Mouse (Mus musculus) midbrain, embryonic 12.5 days (tissue): ENCODE measurements at regions not wholly inside any gene's neighbourhood (a gene's known extent, or its start where the extent isn't known, plus 50 kb on each side); places are given as distances from the start of the nearest gene placed in this dataset.

ENCODE experiments used
- ATAC-seq: fragments of 200-750 bp; cut with Nextera tagmentation; 2 replicates; pipeline ENCODE4 v1.8.0; 2017; ENCODE audit warnings: low read depth, moderate TSS enrichment, moderate library complexity; ENCODE audit not compliant: low FRiP score
- H3K27ac ChIP-seq: fragments of 300-500 bp; sonication (generic); replicated peaks from 2 replicates; pipeline ENCODE4 v1.5.1; 2016; ENCODE audit warnings: mild to moderate bottlenecking
- H3K27me3 ChIP-seq: fragments of 300-500 bp; sonication (generic); 2 replicates; pipeline ENCODE4 v1.6.1; 2016; ENCODE audit warnings: mild to moderate bottlenecking
- H3K36me3 ChIP-seq: fragments of 300-500 bp; sonication (generic); 2 replicates; pipeline ENCODE4 v1.6.1; 2016
- H3K4me1 ChIP-seq: fragments of 300-500 bp; sonication (generic); 2 replicates; pipeline ENCODE4 v1.6.1; 2016
- H3K4me2 ChIP-seq: fragments of 300-500 bp; sonication (generic); replicated peaks from 2 replicates; pipeline ENCODE4 v1.6.1; 2016; ENCODE audit warnings: mild to moderate bottlenecking, moderate library complexity
- H3K4me3 ChIP-seq: fragments of 300-500 bp; sonication (generic); 2 replicates; pipeline ENCODE4 v1.5.1; 2016; ENCODE audit warnings: mild to moderate bottlenecking
- H3K9ac ChIP-seq: fragments of 300-500 bp; sonication (generic); replicated peaks from 2 replicates; pipeline ENCODE4 v1.6.1; 2016; ENCODE audit warnings: mild to moderate bottlenecking, moderate library complexity
- H3K9me3 ChIP-seq: fragments of 300-500 bp; sonication (generic); 2 replicates; pipeline ENCODE4 v1.6.1; 2016; ENCODE audit warnings: mild to moderate bottlenecking
- WGBS: fragments of 180-500 bp; shearing (Covaris S2); methylation state at CpG from one replicate; pipeline ENCODE4 v1.1.7; 2016; 5-methylcytosine and 5-hydroxymethylcytosine counted together

DNA sequence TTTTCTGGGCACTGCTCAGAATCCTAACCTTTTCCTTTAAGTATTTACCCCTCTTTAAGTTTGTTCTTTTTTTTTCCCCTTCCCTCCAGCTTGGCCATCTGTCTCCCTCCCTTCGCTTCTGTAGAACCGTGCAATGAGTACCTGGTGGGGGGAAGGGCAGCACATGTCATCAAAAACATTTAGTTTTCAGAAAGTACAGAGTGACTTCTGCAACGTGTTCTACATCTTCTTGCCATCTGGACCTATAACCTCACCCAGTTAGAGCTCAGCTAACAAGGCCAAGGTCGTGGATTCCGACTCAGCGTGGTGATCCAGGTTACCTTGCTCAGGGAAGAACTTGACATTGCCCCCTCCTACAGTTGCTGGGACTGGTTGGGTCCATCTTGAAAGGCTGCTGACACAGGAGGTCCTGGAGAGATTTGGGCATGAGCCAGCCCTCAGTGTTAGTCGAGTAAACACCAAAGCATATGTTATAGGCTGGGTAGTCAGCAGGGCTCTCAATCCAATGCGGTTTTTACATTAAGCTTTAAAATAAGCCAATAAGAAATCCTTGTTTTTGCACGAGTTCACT lies 1075.0 kb downstream of the Synb start:
- H3K4me2 ChIP-seq = no peak overlapping the region
- H3K27ac ChIP-seq = no peak overlapping the region
- no peak overlapping the region for H3K9ac ChIP-seq
- H3K36me3 ChIP-seq = no peaks in the 10 kb centered on the region
- H3K4me3 ChIP-seq = no peak overlapping the region
- H3K4me1 ChIP-seq = no peaks in the 10 kb centered on the region
- H3K27me3 ChIP-seq = no peaks in the 10 kb centered on the region
- H3K9me3 ChIP-seq = no peaks in the 10 kb centered on the region
- ATAC-seq = no peak
- WGBS = 82% methylated on average over 9 of the region's 9 CpGs

DNA sequence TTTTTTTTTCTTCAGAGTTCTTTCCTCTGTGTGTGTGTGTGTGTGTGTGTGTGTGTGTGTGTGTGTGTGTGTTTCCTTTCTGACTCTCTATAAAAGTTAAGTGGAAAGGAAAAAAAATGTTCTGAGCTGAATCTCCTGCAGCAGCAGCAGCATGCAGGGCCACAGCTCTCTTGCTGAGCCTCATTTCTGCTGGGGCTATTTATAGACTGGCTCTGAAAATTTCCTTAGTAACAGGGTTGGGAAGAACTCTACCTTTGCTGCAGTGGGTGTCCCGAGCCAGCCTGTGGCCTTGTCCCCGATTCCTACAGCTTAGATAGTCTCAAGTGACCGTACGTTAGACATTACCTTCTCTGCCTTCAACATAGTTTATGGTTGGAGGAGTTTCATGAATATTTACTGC lies 1075.6 kb downstream of the Synb start:
- no peak overlapping the region for H3K9ac ChIP-seq
- H3K27ac ChIP-seq = no peak overlapping the region
- H3K4me1 ChIP-seq = no peaks in the 10 kb centered on the region
- H3K4me3 ChIP-seq = no peak overlapping the region
- H3K9me3 ChIP-seq = no peaks in the 10 kb centered on the region
- ATAC-seq = no peak
- H3K36me3 ChIP-seq = no peaks in the 10 kb centered on the region
- H3K4me2 ChIP-seq = no peak overlapping the region
- WGBS = 77% methylated on average over 4 of the region's 4 CpGs
- no peaks in the 10 kb centered on the region for H3K27me3 ChIP-seq

DNA sequence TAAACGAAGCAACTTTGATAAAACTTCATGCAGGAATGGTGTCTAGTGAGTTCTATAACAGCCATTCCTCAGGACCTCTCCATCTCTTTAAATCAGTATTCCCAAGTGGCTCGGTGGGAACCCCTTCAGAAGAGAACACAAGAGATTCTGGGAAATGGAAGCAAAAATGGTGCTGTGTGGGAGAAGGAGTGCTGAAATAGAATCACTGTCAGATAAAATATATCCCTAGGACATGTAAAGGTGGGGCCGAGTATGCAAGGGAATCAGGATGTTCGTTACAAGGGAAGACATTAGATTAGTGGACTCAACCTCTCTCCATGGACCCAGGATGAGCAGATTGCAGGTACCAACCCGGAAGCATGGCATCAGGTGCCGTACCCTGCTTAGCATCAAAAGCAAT lies 1076.1 kb downstream of the Synb start:
- Histone ChIP-seq H3K9me3 (no peaks in the 10 kb centered on the region), H3K4me3 (no peak overlapping the region), H3K9ac (no peak overlapping the region), H3K36me3 (no peaks in the 10 kb centered on the region), H3K27me3 (no peaks in the 10 kb centered on the region), H3K27ac (no peak overlapping the region), H3K4me1 (no peaks in the 10 kb centered on the region), H3K4me2 (no peak overlapping the region)
- WGBS = 81% methylated on average over 6 of the region's 6 CpGs
- no peak for ATAC-seq

DNA sequence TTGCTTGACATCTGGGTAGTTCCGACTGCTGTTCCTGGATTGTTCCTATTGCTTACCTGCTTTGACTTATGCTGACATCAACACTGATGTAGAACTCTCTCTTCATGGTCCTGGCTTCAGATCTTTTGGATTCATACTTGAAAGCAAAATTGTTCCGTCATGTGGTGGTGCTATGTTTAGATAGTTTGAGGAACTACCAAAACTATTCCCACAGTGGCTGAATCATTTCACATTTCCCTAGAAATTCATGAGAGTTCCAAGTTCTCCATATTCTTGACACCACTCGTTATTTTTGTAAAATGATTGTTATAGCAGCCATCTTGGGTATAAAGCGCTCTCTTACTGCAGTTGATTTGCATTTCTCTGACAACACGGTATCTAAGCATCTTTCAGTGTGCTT lies 1080.2 kb downstream of the Synb start:
- H3K4me1 ChIP-seq = no peaks in the 10 kb centered on the region
- no peak overlapping the region for H3K4me2 ChIP-seq
- H3K27ac ChIP-seq = no peak overlapping the region
- H3K27me3 ChIP-seq = no peaks in the 10 kb centered on the region
- no peaks in the 10 kb centered on the region for H3K36me3 ChIP-seq
- no peak overlapping the region for H3K4me3 ChIP-seq
- no peaks in the 10 kb centered on the region for H3K9me3 ChIP-seq
- 93% methylated on average over 5 of the region's 5 CpGs for WGBS
- H3K9ac ChIP-seq = no peak overlapping the region
- no peak for ATAC-seq

DNA sequence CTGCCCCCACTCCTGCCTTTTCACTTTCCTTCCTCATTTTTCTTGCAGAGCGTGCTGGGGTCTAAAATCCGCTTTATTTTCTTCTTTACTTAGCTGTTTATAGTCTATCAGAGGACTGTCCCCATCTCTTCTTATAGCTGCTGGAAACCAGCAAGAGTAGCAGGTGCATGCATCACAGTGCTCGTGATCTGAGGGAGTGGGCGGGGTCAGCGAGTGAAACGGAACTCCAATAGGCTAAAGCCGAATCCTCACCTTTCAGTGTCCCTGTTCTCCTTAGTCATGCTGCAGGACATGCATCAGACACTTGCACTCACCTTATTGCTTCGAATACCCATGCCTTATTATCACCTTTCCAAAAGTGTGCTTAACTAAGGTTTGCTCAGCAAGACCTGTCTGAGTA lies 1095.3 kb downstream of the Synb start:
- Histone ChIP-seq H3K4me1 (peaks cover 19% of the 10 kb centered on the region), H3K9ac (no peak overlapping the region), H3K9me3 (no peaks in the 10 kb centered on the region), H3K36me3 (no peaks in the 10 kb centered on the region), H3K27ac (no peak overlapping the region; the same call in none of the 2 replicates), H3K4me3 (no peak overlapping the region), H3K4me2 (peak overlapping the region; percentile 24), H3K27me3 (no peaks in the 10 kb centered on the region)
- WGBS = 5% methylated on average over 8 of the region's 8 CpGs
- ATAC-seq = peak; percentile 21; the same call in 1 of the 2 replicates

DNA sequence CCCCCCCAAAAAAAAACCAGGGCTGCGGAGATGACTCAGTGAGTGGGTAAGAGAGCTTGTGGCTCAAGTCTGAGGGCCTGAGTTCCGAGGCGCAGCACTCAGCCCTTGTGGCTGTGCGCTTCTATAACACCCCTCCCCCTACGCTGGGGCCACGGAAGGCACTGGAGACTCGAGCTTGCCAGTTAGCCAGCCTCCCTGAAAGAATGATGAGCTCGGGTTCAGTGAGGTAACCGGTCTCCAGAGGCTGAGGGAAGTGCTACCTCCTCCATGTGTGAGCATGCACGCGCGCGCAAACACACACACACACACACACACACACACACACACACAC lies 1096.7 kb downstream of the Synb start:
- H3K4me2 ChIP-seq = peak overlapping the region; percentile 18; the same call in 1 of the 2 replicates
- peak; percentile 72 for ATAC-seq
- H3K36me3 ChIP-seq = no peaks in the 10 kb centered on the region
- H3K27me3 ChIP-seq = no peaks in the 10 kb centered on the region
- 4% methylated on average over 10 of the region's 13 CpGs for WGBS
- H3K4me1 ChIP-seq = peaks cover 19% of the 10 kb centered on the region
- H3K9me3 ChIP-seq = no peaks in the 10 kb centered on the region
- no peak overlapping the region for H3K9ac ChIP-seq
- H3K27ac ChIP-seq = peak overlapping the region; percentile 73
- no peak overlapping the region for H3K4me3 ChIP-seq

DNA sequence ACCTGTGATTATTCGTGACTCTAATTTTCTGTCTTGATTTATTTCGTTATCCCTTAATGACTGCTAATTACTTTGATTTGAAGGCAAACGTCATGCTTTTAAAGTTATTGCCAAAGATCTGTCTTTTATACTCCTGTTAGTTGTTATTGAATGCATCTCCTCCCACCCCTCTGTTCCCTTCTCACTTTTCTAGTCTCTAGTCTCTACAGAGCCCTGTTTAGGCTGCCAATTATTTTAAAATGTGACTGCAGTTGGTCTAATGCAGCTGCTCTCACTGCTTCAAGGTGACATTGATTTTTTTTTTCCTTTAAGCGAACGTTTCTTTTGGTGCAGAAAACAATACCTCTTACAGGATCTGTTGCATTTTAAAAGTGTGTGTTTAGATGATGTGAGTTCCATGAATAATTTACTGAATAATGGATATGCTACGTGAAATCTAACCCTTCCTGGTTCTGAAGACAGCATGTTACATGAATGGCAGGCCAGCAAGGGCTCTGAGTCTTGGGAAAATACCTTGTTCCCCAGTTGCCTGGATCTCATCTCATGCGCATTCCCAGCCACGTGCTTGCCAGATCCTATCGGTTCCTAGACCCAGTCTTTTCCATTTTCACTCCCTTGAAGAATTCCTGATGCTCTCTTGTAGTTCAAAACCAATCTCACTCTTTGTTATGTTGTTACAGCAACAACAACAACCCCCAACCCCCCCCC lies 1097.2 kb downstream of the Synb start:
- Histone ChIP-seq H3K27me3 (no peaks in the 10 kb centered on the region), H3K4me1 (peaks cover 19% of the 10 kb centered on the region), H3K27ac (peak overlapping the region; percentile 73), H3K4me2 (peak overlapping the region; percentile 18; the same call in 1 of the 2 replicates), H3K4me3 (no peak overlapping the region), H3K9me3 (no peaks in the 10 kb centered on the region), H3K36me3 (no peaks in the 10 kb centered on the region), H3K9ac (no peak overlapping the region)
- ATAC-seq = peak; percentile 45; the same call in 1 of the 2 replicates
- WGBS = 39% methylated on average over 9 of the region's 9 CpGs

DNA sequence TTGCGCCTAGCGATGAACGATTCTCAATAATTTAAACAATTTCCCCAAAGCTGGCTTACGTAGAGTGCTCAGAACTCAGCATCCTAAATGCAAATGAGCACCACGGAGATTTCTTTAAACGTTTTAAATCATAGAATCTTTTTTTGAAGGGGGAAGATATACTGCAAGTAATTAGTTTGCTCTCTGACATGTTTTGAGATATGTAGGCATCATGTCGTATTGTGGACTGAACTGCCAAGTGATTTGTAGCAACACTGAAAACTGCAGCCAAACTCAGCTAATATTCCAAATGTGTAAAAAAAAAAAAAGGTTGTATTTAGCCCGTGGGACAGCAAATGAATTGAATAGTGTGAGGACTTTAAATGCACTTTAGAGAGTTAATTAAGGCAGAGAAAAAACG lies 1097.9 kb downstream of the Synb start:
- H3K4me3 ChIP-seq = no peak overlapping the region
- 73% methylated on average over 9 of the region's 9 CpGs for WGBS
- no peak for ATAC-seq

DNA sequence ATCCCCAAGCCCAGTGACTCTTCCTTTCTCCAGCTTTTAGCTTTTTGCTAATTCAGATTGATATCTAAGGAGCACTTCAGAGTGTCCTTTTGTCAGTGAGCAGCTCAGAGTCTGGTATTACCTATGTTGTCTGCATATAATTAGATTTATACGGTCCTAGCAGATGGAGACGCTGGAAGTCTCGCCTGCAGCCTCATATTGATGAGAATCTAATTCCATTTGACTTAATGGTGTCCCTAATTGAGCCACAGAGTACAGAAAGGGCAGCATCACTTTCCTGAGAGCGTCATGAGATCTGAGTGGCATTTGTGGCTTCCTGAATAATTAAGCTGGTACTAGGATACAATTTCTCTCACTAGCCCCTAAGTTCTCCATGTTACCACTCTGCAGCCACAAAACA lies 1104.2 kb downstream of the Synb start:
- WGBS = 38% methylated on average over 4 of the region's 4 CpGs
- no peaks in the 10 kb centered on the region for H3K27me3 ChIP-seq
- H3K4me1 ChIP-seq = no peaks in the 10 kb centered on the region
- H3K4me2 ChIP-seq = no peak overlapping the region
- no peaks in the 10 kb centered on the region for H3K36me3 ChIP-seq
- no peak overlapping the region for H3K27ac ChIP-seq
- H3K9ac ChIP-seq = no peak overlapping the region
- no peak overlapping the region for H3K4me3 ChIP-seq
- no peak for ATAC-seq
- no peaks in the 10 kb centered on the region for H3K9me3 ChIP-seq

More for the DNA sequence above, 1097.9 kb downstream of the Synb start:
- H3K9ac ChIP-seq = no peak overlapping the region
- no peaks in the 10 kb centered on the region for H3K36me3 ChIP-seq
- H3K27ac ChIP-seq = no peak overlapping the region
- H3K4me1 ChIP-seq = peaks cover 19% of the 10 kb centered on the region
- no peaks in the 10 kb centered on the region for H3K9me3 ChIP-seq
- H3K27me3 ChIP-seq = no peaks in the 10 kb centered on the region
- no peak overlapping the region for H3K4me2 ChIP-seq

DNA sequence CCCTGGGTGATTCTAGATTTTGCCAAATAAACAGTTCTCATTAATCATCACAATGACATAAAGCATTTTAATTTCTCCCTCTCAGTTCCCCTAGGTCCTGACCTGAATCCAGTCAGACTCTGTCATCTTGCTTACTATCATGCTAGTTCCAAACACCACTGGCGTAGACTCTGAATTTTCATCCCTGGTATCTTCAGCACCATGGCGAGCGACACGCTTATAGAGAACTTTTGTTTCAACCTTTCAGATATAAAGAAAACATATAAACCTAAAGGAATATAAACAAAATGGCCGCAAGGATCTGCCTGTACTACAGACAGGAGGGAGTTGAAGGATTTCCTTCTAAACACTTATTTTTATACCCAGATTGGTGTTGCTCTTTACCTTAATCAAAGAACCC lies 1105.8 kb downstream of the Synb start:
- Histone ChIP-seq H3K9me3 (no peaks in the 10 kb centered on the region), H3K4me2 (no peak overlapping the region), H3K9ac (no peak overlapping the region), H3K27ac (no peak overlapping the region), H3K36me3 (no peaks in the 10 kb centered on the region), H3K4me1 (no peaks in the 10 kb centered on the region), H3K4me3 (no peak overlapping the region), H3K27me3 (no peaks in the 10 kb centered on the region)
- no peak for ATAC-seq
- WGBS = 74% methylated on average over 5 of the region's 5 CpGs

DNA sequence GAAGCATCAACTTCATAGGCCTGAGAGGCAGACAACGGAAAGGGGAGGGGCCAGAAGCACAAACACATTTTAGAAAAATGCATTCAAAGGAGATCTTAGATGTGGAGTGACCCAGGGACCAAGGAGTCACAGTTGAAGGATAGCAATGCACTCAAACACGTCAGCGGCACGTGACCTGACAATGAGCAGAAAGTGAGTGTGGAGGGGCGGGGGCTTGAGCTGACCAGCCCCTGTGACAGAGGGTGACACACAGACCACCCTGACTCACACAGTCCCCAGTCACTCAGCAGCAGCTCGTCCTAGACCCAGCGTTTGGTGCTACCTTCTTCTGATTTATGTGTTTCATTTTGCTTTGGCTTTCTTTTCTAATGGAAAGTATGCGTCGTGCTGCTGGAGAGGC lies 1111.5 kb downstream of the Synb start:
- ATAC-seq = no peak
- Histone ChIP-seq H3K4me1 (0 out of 2 replicates have a peak, but pooled peaks cover 3% of the 10 kb centered on the region), H3K27ac (no peak overlapping the region), H3K27me3 (no peaks in the 10 kb centered on the region), H3K9ac (no peak overlapping the region), H3K4me3 (no peak overlapping the region), H3K4me2 (no peak overlapping the region), H3K36me3 (no peaks in the 10 kb centered on the region), H3K9me3 (no peaks in the 10 kb centered on the region)
- WGBS = 44% methylated on average over 9 of the region's 9 CpGs

DNA sequence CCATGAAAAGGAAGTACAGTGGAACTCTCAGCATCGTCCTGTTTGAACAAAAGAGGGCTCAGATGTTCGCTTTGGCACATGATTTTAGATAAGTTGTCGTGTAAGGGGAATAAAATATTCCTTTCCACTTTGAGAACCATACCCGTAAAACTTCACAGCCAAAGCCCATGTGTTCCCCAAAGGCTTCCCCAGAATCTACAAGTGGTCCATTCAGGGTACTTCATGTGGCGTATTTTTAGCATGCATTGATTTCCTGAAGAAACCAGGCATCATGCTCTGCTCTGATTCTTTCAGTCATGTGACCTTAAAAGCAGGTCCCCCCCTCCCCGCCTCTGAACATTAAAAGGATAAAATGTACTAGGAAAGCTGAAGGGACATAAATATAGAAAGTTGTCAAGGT lies 1112.9 kb downstream of the Synb start:
- no peaks in the 10 kb centered on the region for H3K9me3 ChIP-seq
- no peak for ATAC-seq
- no peak overlapping the region for H3K9ac ChIP-seq
- H3K36me3 ChIP-seq = no peaks in the 10 kb centered on the region
- no peaks in the 10 kb centered on the region for H3K27me3 ChIP-seq
- H3K4me2 ChIP-seq = no peak overlapping the region
- no peak overlapping the region for H3K27ac ChIP-seq
- H3K4me3 ChIP-seq = no peak overlapping the region
- 83% methylated on average over 6 of the region's 6 CpGs for WGBS
- 0 out of 2 replicates have a peak, but pooled peaks cover 3% of the 10 kb centered on the region for H3K4me1 ChIP-seq
